Mouse (Mus musculus): ENCODE measurements around the gene Lrrc23. TPM values are rescaled to one million over a fixed set of nuclear protein-coding genes. Genes with fewer than 3 reads are reported as not detected.

Lrrc23 gene
- polyA plus RNA-seq (2015; fragmentation: Nextera tagmentation; extraction: Ambion mirVana): 0.21 TPM in 1 of 2 replicates, not detected in the other

DNA sequence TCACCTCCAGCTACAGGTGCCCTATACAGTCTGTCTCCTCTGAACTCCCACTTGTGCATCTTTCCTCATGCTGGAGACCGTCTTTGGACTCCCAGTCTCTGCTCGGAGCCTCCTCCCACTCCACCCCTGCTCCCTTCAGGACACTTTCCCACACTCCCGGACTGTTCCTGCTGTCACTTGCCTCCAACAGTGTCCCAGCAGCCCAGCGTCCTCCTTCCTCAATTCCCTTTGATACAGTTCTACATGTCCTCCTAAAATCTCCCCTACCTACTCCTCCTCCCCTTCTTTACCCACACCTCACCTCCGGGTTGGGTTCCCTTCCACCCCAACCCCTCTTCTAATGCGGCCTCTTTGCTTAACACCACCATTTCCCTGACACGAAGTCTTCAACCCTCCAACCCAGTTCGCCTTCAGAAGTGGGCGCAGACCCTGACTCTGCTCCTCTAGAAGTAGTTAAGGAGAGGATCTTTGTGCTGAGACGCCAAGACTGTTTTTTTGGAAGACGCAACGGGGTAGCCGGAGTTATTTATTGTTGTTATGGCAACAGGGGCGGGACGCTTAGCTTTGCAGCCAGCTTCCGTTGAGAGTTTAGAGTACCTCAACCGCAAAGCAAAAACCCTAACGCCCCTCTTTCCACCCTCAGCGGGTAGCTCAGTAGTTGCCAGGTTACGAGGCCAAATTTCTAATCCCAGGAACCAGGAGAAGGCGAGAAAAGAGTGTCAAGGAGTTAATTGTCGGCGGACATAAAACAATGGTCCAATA, at the start of gene Lrrc23:
Gene Lrrc23 (minus strand): TSS at position 506 of the 762 bp plus-strand sequence.

DNA sequence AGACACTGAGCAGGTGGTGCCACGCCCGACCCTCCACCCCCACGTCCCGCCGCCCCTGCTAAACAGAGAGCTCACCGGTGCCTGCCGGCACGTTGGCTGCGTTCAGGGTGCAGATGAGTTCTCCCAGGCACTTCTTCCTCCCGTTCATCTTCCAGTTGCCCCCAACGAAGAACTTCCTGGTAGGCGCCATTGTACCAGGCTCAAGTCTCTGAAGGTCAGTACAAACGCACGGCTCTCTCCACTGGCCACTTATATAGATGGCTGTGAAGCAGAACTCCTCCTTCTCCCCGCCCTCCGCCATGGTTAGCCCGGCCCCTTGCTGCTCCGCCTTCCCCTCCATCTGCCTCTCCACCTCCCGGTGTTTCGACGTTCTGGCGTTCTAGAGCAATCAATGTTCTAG, 34.4 kb upstream of the Lrrc23 start, which contains the start of gene Tpi1:
Gene Tpi1 (minus strand): TSS at position 364 of the 400 bp plus-strand sequence.

DNA sequence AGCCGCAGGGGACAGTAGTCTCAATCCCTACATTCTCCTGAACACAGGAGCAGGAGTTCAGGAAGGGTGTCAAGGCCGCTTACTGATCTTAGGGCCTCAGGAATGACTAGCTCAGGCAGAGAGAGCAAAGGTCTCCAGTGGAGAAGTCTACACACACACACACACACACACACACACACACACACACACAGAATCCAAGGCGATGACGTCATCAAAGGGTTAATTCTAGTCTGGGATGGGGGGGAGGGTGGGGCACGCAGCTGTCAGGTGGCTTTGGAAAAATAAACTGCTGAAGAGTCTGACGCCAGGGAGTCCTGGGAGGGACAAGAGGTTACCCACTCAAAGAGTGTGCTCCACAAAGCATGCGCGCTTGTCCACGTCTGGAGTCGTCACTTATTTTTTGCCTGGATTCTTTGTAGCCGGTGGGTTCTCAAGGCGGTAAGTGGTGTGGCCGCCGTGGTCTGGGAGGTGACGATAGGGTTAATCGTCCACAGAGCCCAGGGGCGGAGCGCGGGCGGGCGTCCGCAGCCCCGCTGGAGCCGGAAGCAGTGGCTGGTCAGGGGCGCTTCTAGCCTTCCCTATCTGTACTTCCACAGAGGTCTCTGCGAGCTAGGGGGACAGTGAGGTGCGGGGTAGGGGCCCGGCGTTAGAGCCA, 29.0 kb upstream of the Lrrc23 start, which contains the start of gene Spsb2:
Gene Spsb2 (plus strand): TSS at position 304 of the 655 bp plus-strand sequence.

DNA sequence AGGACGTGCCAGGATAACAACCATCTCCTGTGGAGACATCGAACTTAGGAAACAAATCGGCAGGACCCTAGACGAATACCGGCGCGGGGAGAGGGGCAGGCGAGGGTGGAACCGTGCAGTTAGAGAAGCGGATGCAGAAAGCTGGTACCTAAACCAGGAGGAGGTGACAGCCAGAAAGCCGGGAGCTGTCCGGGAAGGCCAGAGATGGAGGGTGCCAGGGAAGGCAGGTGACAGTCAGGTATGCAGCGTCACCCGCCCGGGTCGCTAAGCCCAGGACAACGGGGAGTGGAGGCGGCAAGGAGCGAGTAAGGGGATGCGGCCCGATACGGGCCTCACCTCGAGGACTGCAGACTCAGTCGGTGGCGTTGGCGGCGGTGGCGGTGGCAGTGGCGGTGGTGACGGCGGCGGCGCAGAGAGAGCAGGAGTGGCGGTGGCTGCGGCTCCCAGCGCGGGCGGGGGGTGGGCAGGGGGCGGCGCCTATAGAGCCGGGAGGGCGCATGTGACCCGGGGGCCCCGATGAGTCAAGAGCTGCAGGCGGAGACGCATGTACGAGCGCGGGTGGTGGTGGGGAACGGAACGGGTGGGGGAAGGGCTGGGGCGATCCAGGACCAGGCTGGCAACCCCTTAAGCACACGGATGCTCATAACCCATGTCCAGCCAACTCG, 10.3 kb downstream of the Lrrc23 start, which contains the start of gene Eno2:
Gene Eno2 (minus strand): TSS at position 573 of the 665 bp plus-strand sequence.

GRCm38 (mm10) chr6:124755831-124756595, 23.5 kb downstream of the Lrrc23 start, which contains the start of the genes Gm45234 and Atn1:
TSS of gene Gm45234 (minus strand) at chr6:124756021.
TSS of gene Atn1 (minus strand) at chr6:124756524.

DNA sequence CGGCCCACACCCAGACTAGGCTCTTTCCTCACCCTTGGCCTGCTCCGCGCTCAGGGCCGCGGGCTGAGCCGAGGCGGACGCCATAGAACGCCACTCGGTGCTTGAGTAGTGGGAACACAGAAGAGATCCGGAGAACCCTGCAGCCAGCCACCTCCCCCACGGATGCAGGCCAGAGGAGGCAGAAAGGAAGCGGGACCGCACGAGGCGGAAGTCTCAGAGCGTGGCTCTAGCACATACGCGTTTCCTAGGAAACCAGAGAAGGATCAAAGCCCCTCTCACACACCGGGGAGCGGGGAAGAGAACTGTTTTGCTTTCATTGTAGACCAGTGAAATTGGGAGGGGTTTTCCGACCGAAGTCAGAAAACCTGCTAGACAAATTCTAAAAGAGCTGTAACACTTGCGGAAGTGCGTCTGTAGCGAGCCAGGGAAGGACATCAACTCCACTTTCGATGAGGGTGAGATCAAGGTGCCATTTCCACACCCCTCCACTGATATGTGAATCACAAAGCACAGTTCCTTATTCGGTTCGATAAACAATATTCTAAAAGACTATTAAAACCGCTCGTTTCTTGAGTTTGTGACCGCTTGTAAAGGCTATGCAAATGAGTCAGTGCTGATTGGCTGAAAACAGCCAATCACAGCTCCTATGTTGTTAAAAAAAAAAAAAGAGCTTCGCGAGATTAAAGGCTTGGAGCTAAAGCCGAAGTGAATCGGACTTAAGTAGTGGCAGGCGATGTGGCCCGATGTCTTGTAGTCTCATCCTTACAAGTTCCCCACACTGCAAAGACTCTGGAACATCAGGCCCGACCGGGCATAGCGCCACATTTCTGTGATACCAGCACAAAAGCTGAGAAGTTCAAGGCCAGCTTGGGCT, 38.4 kb downstream of the Lrrc23 start, which contains the start of gene Grcc10:
Gene Grcc10 (minus strand): TSS at position 487 of the 874 bp plus-strand sequence.

GRCm38 (mm10) chr6:124738511-124739023, 41.0 kb downstream of the Lrrc23 start, which contains the start of gene Ptpn6:
TSS of gene Ptpn6 (minus strand) at chr6:124738714.

Other genes with a start within 250 kb of the Lrrc23 start
- 23.2 and 25.6 TPM in 2 replicates for gene C1s1, start 237.4 kb downstream of the Lrrc23 start, polyA plus RNA-seq (2015; fragmentation: Nextera tagmentation; extraction: Ambion mirVana)
- not detected in 2 replicates for gene C1rb, start 209.4 kb downstream of the Lrrc23 start, polyA plus RNA-seq (2015; fragmentation: Nextera tagmentation; extraction: Ambion mirVana)
- 0.12 TPM in 1 of 2 replicates, not detected in the other for gene C1s2, start 143.6 kb downstream of the Lrrc23 start, polyA plus RNA-seq (2015; fragmentation: Nextera tagmentation; extraction: Ambion mirVana)
- 70.4 and 70.6 TPM in 2 replicates for gene Lpcat3, start 116.7 kb downstream of the Lrrc23 start, polyA plus RNA-seq (2015; fragmentation: Nextera tagmentation; extraction: Ambion mirVana)
- 114 and 121 TPM in 2 replicates for gene Emg1, start 67.5 kb downstream of the Lrrc23 start, polyA plus RNA-seq (2015; fragmentation: Nextera tagmentation; extraction: Ambion mirVana)
- 334 and 346 TPM in 2 replicates for gene Phb2, start 67.4 kb downstream of the Lrrc23 start, polyA plus RNA-seq (2015; fragmentation: Nextera tagmentation; extraction: Ambion mirVana)
- 6.7 and 11.0 TPM in 2 replicates for gene Ptpn6, start 41.0 kb downstream of the Lrrc23 start, polyA plus RNA-seq (2015; fragmentation: Nextera tagmentation; extraction: Ambion mirVana)
- 290 and 323 TPM in 2 replicates for gene Grcc10, start 38.4 kb downstream of the Lrrc23 start, polyA plus RNA-seq (2015; fragmentation: Nextera tagmentation; extraction: Ambion mirVana)
- gene Gm45234, start 23.7 kb downstream of the Lrrc23 start, polyA plus RNA-seq (2015; fragmentation: Nextera tagmentation; extraction: Ambion mirVana): not detected in 2 replicates
- gene Atn1, start 23.2 kb downstream of the Lrrc23 start, polyA plus RNA-seq (2015; fragmentation: Nextera tagmentation; extraction: Ambion mirVana): 6.9 TPM in 2 replicates
- gene Eno2, start 10.1 kb downstream of the Lrrc23 start, polyA plus RNA-seq (2015; fragmentation: Nextera tagmentation; extraction: Ambion mirVana): 2.5 and 3.6 TPM in 2 replicates
- gene Spsb2, start 28.9 kb upstream of the Lrrc23 start, polyA plus RNA-seq (2015; fragmentation: Nextera tagmentation; extraction: Ambion mirVana): 18.9 and 21.0 TPM in 2 replicates
- gene Tpi1, start 34.6 kb upstream of the Lrrc23 start, polyA plus RNA-seq (2015; fragmentation: Nextera tagmentation; extraction: Ambion mirVana): 2,607 and 2,784 TPM in 2 replicates
- gene Usp5, start 49.8 kb upstream of the Lrrc23 start, polyA plus RNA-seq (2015; fragmentation: Nextera tagmentation; extraction: Ambion mirVana): 54.6 and 59.3 TPM in 2 replicates
- gene Cdca3, start 49.8 kb upstream of the Lrrc23 start, polyA plus RNA-seq (2015; fragmentation: Nextera tagmentation; extraction: Ambion mirVana): 38.3 and 39.3 TPM in 2 replicates
- 5.0 and 6.0 TPM in 2 replicates for gene Gnb3, start 60.5 kb upstream of the Lrrc23 start, polyA plus RNA-seq (2015; fragmentation: Nextera tagmentation; extraction: Ambion mirVana)
- 13.6 and 16.0 TPM in 2 replicates for gene P3h3, start 78.0 kb upstream of the Lrrc23 start, polyA plus RNA-seq (2015; fragmentation: Nextera tagmentation; extraction: Ambion mirVana)
- 0.35 and 0.68 TPM in 2 replicates for gene Gpr162, start 84.3 kb upstream of the Lrrc23 start, polyA plus RNA-seq (2015; fragmentation: Nextera tagmentation; extraction: Ambion mirVana)
- 0.40 and 0.52 TPM in 2 replicates for gene Cd4, start 108.5 kb upstream of the Lrrc23 start, polyA plus RNA-seq (2015; fragmentation: Nextera tagmentation; extraction: Ambion mirVana)
- gene Lag3, start 132.0 kb upstream of the Lrrc23 start, polyA plus RNA-seq (2015; fragmentation: Nextera tagmentation; extraction: Ambion mirVana): 0.87 and 1.0 TPM in 2 replicates
- 182 and 227 TPM in 2 replicates for gene Ptms, start 140.4 kb upstream of the Lrrc23 start, polyA plus RNA-seq (2015; fragmentation: Nextera tagmentation; extraction: Ambion mirVana)
- gene Mlf2, start 151.7 kb upstream of the Lrrc23 start, polyA plus RNA-seq (2015; fragmentation: Nextera tagmentation; extraction: Ambion mirVana): 275 and 312 TPM in 2 replicates
- 106 and 117 TPM in 2 replicates for gene Cops7a, start 185.8 kb upstream of the Lrrc23 start, polyA plus RNA-seq (2015; fragmentation: Nextera tagmentation; extraction: Ambion mirVana)
- gene Pianp, start 217.0 kb upstream of the Lrrc23 start, polyA plus RNA-seq (2015; fragmentation: Nextera tagmentation; extraction: Ambion mirVana): 0.21 and 0.58 TPM in 2 replicates
- gene Zfp384, start 229.4 kb upstream of the Lrrc23 start, polyA plus RNA-seq (2015; fragmentation: Nextera tagmentation; extraction: Ambion mirVana): 5.5 and 7.5 TPM in 2 replicates

Measured in skeletal muscle tissue, postnatal 0 days (tissue).